Mouse (Mus musculus): ENCODE results near the gene Rai1.

DNA sequence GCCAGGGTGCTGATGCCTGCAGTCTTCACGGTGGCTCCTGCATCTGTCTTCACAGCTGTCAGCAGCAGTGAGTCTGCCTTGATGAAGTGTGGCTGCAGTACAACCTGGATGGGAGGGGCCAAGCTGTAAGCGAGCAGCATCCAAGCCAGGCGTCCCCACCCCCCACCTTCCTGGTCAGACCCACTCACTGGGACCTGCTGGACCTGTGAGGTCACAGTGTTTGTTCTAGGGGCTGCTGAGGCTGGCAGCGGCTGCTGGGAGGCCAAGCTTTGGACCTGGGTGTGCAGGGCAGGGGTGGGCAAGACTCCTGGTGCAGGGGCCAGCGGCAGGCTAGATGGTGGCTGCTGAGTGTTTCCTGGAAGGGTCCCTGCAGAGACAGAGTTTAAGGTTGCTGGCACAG is 101.4 kb downstream of the Rai1 start:
- TF ChIP-seq ZC3H11A (IDR thresholded peaks at IDR 0.05; ENCODE audit: borderline replicate concordance, low read depth, low read length) (no peak), HCFC1 (IDR thresholded peaks at IDR 0.05; ENCODE audit: borderline replicate concordance, insufficient read depth, low read length) (no peak), MAFK (IDR thresholded peaks at IDR 0.05; ENCODE audit: insufficient read depth, low read depth, low read length) (no peak)

Measured in ES-E14 (cell line).